Mouse (Mus musculus) MEL (cell line): ENCODE data around the gene Mrpl45. TPM values are rescaled to one million over a fixed set of nuclear protein-coding genes. Genes with fewer than 3 reads are reported as not detected.
A peak's percentile ranks its signal among the peaks of the same experiment; 100 is the strongest.

Experiments used
- DNase-seq: peaks from one replicate; pipeline ENCODE4 v3.0.0; 2011; ENCODE audit warnings: low read depth, low spot score
- H3K27ac ChIP-seq: 2 replicates; pipeline ENCODE4 v1.5.1; 2012; ENCODE audit warnings: low read depth, mild to moderate bottlenecking, control low read depth, low read length, moderate library complexity; ENCODE audit not compliant: control insufficient read depth
- H3K27me3 ChIP-seq, 2 experiments: fragments of 150-350 bp in 1 of 2; sonication (generic) in 1 of 2; 2 replicates each; pipeline ENCODE4 v1.6.1; 2012; ENCODE audit warnings: low read length in 2 of 2, mild to moderate bottlenecking in 2 of 2, improper control_type of control experiment in 1 of 2, moderate library complexity in 1 of 2; ENCODE audit not compliant: insufficient read depth in 2 of 2, control insufficient read depth in 1 of 2
- H3K36me3 ChIP-seq, 2 experiments: 2 replicates each; pipeline ENCODE4 v1.6.1; 2012 to 2014; ENCODE audit warnings: low read length in 2 of 2, improper control_type of control experiment in 1 of 2, inconsistent platforms in 1 of 2, mild to moderate bottlenecking in 1 of 2; ENCODE audit not compliant: insufficient read depth in 2 of 2, control insufficient read depth in 1 of 2
- H3K4me1 ChIP-seq, 2 experiments: fragments of 150-350 bp in 1 of 2; sonication (generic) in 1 of 2; 2 replicates each; pipeline ENCODE4 v1.6.1; 2012; ENCODE audit warnings: low read length in 2 of 2, improper control_type of control experiment in 1 of 2, mild to moderate bottlenecking in 1 of 2; ENCODE audit not compliant: insufficient read depth in 2 of 2, control insufficient read depth in 1 of 2
- H3K4me3 ChIP-seq, 2 experiments: fragments of 150-350 bp in 1 of 2; sonication (generic) in 1 of 2; 2 replicates each; pipeline ENCODE4 v1.5.1; 2012; ENCODE audit warnings: low read depth in 2 of 2, low read length in 2 of 2, mild to moderate bottlenecking in 2 of 2, moderate library complexity in 2 of 2, control low read depth in 1 of 2, improper control_type of control experiment in 1 of 2; ENCODE audit not compliant: control insufficient read depth in 1 of 2, insufficient read depth in 1 of 2
- H3K79me2 ChIP-seq: 2 replicates; pipeline ENCODE4 v1.6.1; 2012; ENCODE audit warnings: mild to moderate bottlenecking, low read length, moderate library complexity; ENCODE audit not compliant: control insufficient read depth, poor library complexity, insufficient read depth
- H3K9ac ChIP-seq: 2 replicates; pipeline ENCODE4 v1.6.1; 2012; ENCODE audit warnings: low read depth, mild to moderate bottlenecking, control low read depth, low read length, moderate library complexity; ENCODE audit not compliant: control insufficient read depth, poor library complexity, severe bottlenecking
- H3K9me3 ChIP-seq: fragments of 150-350 bp; sonication (generic); replicated peaks from 2 replicates; pipeline ENCODE4 v1.6.1; 2012; ENCODE audit warnings: mild to moderate bottlenecking, low read length, improper control_type of control experiment, moderate library complexity; ENCODE audit not compliant: insufficient read depth
- BHLHE40 ChIP-seq: IDR thresholded peaks from 2 replicates; pipeline ENCODE4 v1.6.1; 2012; ENCODE audit warnings: low read depth, mild to moderate bottlenecking, inconsistent platforms, low read length, improper control_type of control experiment, borderline replicate concordance
- CHD1 ChIP-seq: IDR thresholded peaks from 2 replicates; pipeline ENCODE4 v1.6.1; 2012; ENCODE audit warnings: low read depth, mild to moderate bottlenecking, inconsistent platforms, low read length, improper control_type of control experiment
- ELF1 ChIP-seq: IDR thresholded peaks from 2 replicates; pipeline ENCODE4 v1.6.1; 2014; ENCODE audit warnings: low read depth, mild to moderate bottlenecking, inconsistent platforms, low read length, improper control_type of control experiment, moderate library complexity
- EP300 ChIP-seq, 2 experiments: IDR thresholded peaks; 2 replicates each; pipeline ENCODE4 v1.6.1; 2011; ENCODE audit warnings: improper control_type of control experiment in 2 of 2, low read length in 2 of 2, low read depth in 1 of 2, mild to moderate bottlenecking in 1 of 2
- ETS1 ChIP-seq: IDR thresholded peaks from 2 replicates; pipeline ENCODE4 v1.6.1; 2012; ENCODE audit warnings: low read depth, mild to moderate bottlenecking, inconsistent platforms, low read length, improper control_type of control experiment, moderate library complexity
- GATA1 ChIP-seq: IDR thresholded peaks from 2 replicates; pipeline ENCODE4 v1.6.1; 2011; ENCODE audit warnings: low read depth, low read length, improper control_type of control experiment
- HCFC1 ChIP-seq: IDR thresholded peaks from 2 replicates; pipeline ENCODE4 v1.6.1; 2012; ENCODE audit warnings: low read depth, mild to moderate bottlenecking, inconsistent platforms, low read length, improper control_type of control experiment, moderate library complexity
- MXI1 ChIP-seq: IDR thresholded peaks from 2 replicates; pipeline ENCODE4 v1.6.1; 2011; ENCODE audit warnings: mild to moderate bottlenecking, low read depth, low read length, improper control_type of control experiment
- MYC ChIP-seq: IDR thresholded peaks from 2 replicates; pipeline ENCODE4 v1.6.1; 2011; ENCODE audit warnings: low read depth, mild to moderate bottlenecking, low read length, improper control_type of control experiment, moderate library complexity
- NELFE ChIP-seq: IDR thresholded peaks from 2 replicates; pipeline ENCODE4 v1.6.1; 2011; ENCODE audit warnings: low read depth, low read length, improper control_type of control experiment
- POLR2A ChIP-seq, 2 experiments: IDR thresholded peaks; 2 replicates each; pipeline ENCODE4 v1.6.1; 2011 to 2012; ENCODE audit warnings: low read length in 2 of 2, mild to moderate bottlenecking in 2 of 2, control low read depth in 1 of 2, improper control_type of control experiment in 1 of 2, low read depth in 1 of 2, moderate library complexity in 1 of 2; ENCODE audit not compliant: control insufficient read depth in 1 of 2, insufficient read depth in 1 of 2, poor library complexity in 1 of 2
- RCOR1 ChIP-seq: IDR thresholded peaks from 2 replicates; pipeline ENCODE4 v1.6.1; 2012; ENCODE audit warnings: low read depth, mild to moderate bottlenecking, inconsistent platforms, low read length, improper control_type of control experiment
- SIN3A ChIP-seq: IDR thresholded peaks from 2 replicates; pipeline ENCODE4 v1.6.1; 2012; ENCODE audit warnings: low read length, improper control_type of control experiment, inconsistent platforms
- TAL1 ChIP-seq: IDR thresholded peaks from 2 replicates; pipeline ENCODE4 v1.6.1; 2012; ENCODE audit warnings: mild to moderate bottlenecking, inconsistent platforms, low read length, moderate library complexity, mixed read lengths
- TBP ChIP-seq: IDR thresholded peaks from 2 replicates; pipeline ENCODE4 v1.8.0; 2011; ENCODE audit warnings: low read depth, low read length, improper control_type of control experiment
- TCF12 ChIP-seq: IDR thresholded peaks from 2 replicates; pipeline ENCODE4 v1.6.1; 2014; ENCODE audit warnings: low read depth, mild to moderate bottlenecking, inconsistent platforms, low read length, improper control_type of control experiment, moderate library complexity
- UBTF ChIP-seq: IDR thresholded peaks from 2 replicates; pipeline ENCODE4 v1.6.1; 2012; ENCODE audit warnings: low read depth, mild to moderate bottlenecking, inconsistent platforms, low read length, improper control_type of control experiment, moderate library complexity, borderline replicate concordance; ENCODE audit not compliant: insufficient read depth
- USF1 ChIP-seq: IDR thresholded peaks from 2 replicates; pipeline ENCODE4 v1.6.1; 2014; ENCODE audit warnings: low read depth, mild to moderate bottlenecking, inconsistent platforms, low read length, improper control_type of control experiment, moderate library complexity
- ZMIZ1 ChIP-seq: IDR thresholded peaks from 2 replicates; pipeline ENCODE4 v1.6.1; 2012; ENCODE audit warnings: low read depth, mild to moderate bottlenecking, inconsistent platforms, low read length, improper control_type of control experiment, moderate library complexity
- polyA plus RNA-seq, 2 experiments: library from polyadenylated mRNA; stranded (reverse) in 1 of 2; unstranded in 1 of 2; fragments of >175 nt in 1 of 2; fragments of >200 nt in 1 of 2; gene quantifications; 2 replicates each; pipeline versions ENCODE4 v1.2.1 to v1.2.4; 2012; ENCODE audit warnings: low replicate concordance in 2 of 2, low read depth in 1 of 2; ENCODE audit not compliant: insufficient read length in 2 of 2, insufficient read depth in 1 of 2, missing spikeins in 1 of 2
- total RNA-seq: library from RNA; depleted of rRNA; stranded (reverse); fragments of 300-350 nt; gene quantifications from 2 replicates; pipeline ENCODE4 v1.2.3, GENCODE M21; 2012

Gene Mrpl45
- total and polyA plus RNA-seq, 3 experiments: 65.0 to 72.7 TPM; not detected in 1

GRCm38 (mm10) chr11:97362943-97363643 is 47.6 kb downstream of the Mrpl45 start:
- TF ChIP-seq POLR2A (IDR thresholded peaks at IDR 0.05; ENCODE audit: control insufficient read depth in 1 of 2, insufficient read depth in 1 of 2, low read depth in 1 of 2, low read length in 2 of 2, poor library complexity in 1 of 2): peak in 1 of 2 experiments; percentile 40; a peak in 2 of 4 replicates
- TF ChIP-seq UBTF: peak; percentile 76; the same call in 1 of the 2 replicates
- no peak for TF ChIP-seq MYC
- no peak for TF ChIP-seq ZMIZ1

GRCm38 (mm10) chr11:97363644-97363995 is 48.1 kb downstream of the Mrpl45 start:
- no peaks in the 10 kb centered on the region for H3K27me3 ChIP-seq
- peaks cover 58% of the 10 kb centered on the region for H3K79me2 ChIP-seq
- no peaks in the 10 kb centered on the region for H3K9me3 ChIP-seq
- peak overlapping the region; percentile 51 for H3K27ac ChIP-seq
- peak overlapping the region; percentile 71 to 97 for H3K4me3 ChIP-seq
- DNase-seq: no peak
- TF ChIP-seq ETS1: peak; percentile 75
- TF ChIP-seq ELF1: 0 out of 2 replicates have a peak, but pooled peaks have one; percentile 5
- no peak for TF ChIP-seq NELFE
- TF ChIP-seq CHD1: no peak
- peak; percentile 52; the same call in 1 of the 2 replicates for TF ChIP-seq TBP
- 0 out of 2 replicates have a peak, but pooled peaks have one; percentile 49 for TF ChIP-seq BHLHE40
- 0 out of 2 replicates have a peak, but pooled peaks have one; percentile 12 for TF ChIP-seq USF1
- TF ChIP-seq EP300 (IDR thresholded peaks at IDR 0.05; ENCODE audit: low read depth in 1 of 2, low read length in 2 of 2): peak; percentile 48 to 64; a peak in 3 of 4 replicates
- 0 out of 2 replicates have a peak, but pooled peaks have one; percentile 30 for TF ChIP-seq HCFC1
- peak; percentile 62 for TF ChIP-seq TAL1
- no peak for TF ChIP-seq RCOR1
- TF ChIP-seq MXI1: peak; percentile 86
- peak; percentile 83 for TF ChIP-seq TCF12
- TF ChIP-seq GATA1: peak; percentile 85
- TF ChIP-seq SIN3A: peak; percentile 68
- H3K36me3 ChIP-seq: peaks cover 5 to 15% of the 10 kb centered on the region in 2 experiments
- H3K4me1 ChIP-seq: peaks cover 9 to 28% of the 10 kb centered on the region in 2 experiments
- peak overlapping the region; percentile 96 for H3K9ac ChIP-seq

More at GRCm38 (mm10) chr11:97362943-97363643, 47.6 kb downstream of the Mrpl45 start:
- H3K27ac ChIP-seq: peak overlapping the region; percentile 51
- H3K36me3 ChIP-seq: peaks cover 5 to 15% of the 10 kb centered on the region in 2 experiments
- H3K9ac ChIP-seq: peak overlapping the region; percentile 96
- no peaks in the 10 kb centered on the region for H3K9me3 ChIP-seq
- peak; percentile 79 for DNase-seq
- H3K4me1 ChIP-seq: peaks cover 9 to 28% of the 10 kb centered on the region in 2 experiments
- peaks cover 52% of the 10 kb centered on the region for H3K79me2 ChIP-seq
- peak overlapping the region; percentile 71 to 97 for H3K4me3 ChIP-seq
- no peaks in the 10 kb centered on the region for H3K27me3 ChIP-seq
